Mouse (Mus musculus): Measurements from ENCODE around the gene Gm16181.
A peak's percentile ranks its signal among the peaks of the same experiment; 100 is the strongest.

GRCm38 (mm10) chr17:35241305-35242014 lies 20.8 kb downstream of the Gm16181 start, which contains the start of gene Ddx39b:
- TF ChIP-seq CTCF (IDR thresholded peaks at IDR 0.05; ENCODE audit: borderline replicate concordance, extremely low read depth, insufficient read depth, insufficient read length) (no peak), POLR2A (IDR thresholded peaks at IDR 0.05; ENCODE audit: borderline replicate concordance, extremely low read depth, insufficient read depth, insufficient read length, poor library complexity, severe bottlenecking) (peak; percentile 61)

Measured in brain, embryonic 14.5 days (tissue).